Mouse (Mus musculus): Measurements from ENCODE around the gene Olfr1234. TPM values are rescaled to one million over a fixed set of nuclear protein-coding genes. Genes with fewer than 3 reads are reported as not detected.

The Olfr1234 gene
- not detected for total RNA-seq (2021)
- long read RNA-seq, experiment 1: 0 reads
- long read RNA-seq, experiment 2: 0 reads

DNA sequence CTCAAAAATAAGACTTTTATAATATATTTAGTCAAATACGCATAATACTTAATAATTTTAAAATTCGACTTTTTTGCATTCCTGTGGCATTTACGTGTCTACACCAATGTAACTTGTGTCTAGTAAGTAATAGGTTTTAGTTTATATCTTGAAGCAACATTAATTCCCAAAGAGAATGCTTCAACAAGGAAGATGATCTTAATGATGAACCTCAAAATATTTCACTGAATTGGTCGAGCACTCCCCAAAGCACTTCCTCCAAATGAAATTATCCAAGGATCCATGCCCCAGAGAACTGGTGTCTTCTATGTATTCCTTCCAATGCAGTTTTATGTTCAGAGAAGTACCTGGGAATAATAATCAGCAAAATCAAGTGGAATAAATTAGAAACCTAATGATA is at the start of gene Olfr1234:
Gene Olfr1234 (minus strand): TSS at position 101 of the 400 bp plus-strand sequence.
- intact Hi-C loops (cut with DNase I; ENCODE audit: low total_unique reads): no loop called here
- no peak for DNase-seq

DNA sequence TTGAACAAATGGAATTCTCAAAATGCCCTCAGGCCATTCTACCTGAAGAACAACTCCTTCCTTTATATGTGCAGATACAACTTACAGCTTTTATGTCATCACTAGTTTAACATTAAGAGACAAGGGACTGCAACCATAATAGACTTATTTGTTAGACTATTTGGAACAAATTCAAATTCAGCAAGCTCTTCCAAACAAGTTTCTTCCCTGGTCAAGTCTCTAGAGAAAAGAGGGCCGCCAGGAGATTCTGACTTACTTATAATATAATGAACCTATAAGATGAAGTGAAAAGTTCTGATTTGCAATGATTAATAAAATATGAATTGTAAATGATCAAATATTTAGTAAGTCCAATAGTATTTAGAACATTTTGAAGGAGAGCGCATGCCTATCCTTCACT is 44.9 kb upstream of the Olfr1234 start, which contains the start of gene Olfr1238:
Gene Olfr1238 (minus strand): TSS at position 101 of the 400 bp plus-strand sequence.
- intact Hi-C loops (cut with DNase I; ENCODE audit: low total_unique reads): no loop called here
- no peak for DNase-seq

DNA sequence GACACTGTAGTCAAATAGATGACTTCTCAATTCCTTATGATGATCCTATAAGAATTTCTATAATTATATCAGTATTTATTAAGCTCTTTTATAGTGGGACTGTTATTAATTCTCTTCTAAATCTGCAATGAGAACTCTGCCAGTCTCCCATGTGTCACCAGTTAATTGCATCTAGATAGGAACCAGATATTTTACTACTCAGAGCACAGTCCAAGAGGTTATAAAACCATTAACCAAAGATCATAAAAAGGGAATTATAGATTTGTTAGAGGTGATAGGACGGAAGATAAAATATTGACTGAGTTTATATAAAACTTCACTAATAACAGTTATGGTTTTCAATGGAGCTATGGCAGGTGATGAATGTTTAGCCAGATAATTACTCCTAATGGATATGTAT is 36.2 kb upstream of the Olfr1234 start:
- intact Hi-C loops (cut with DNase I; ENCODE audit: low total_unique reads): no loop called here
- DNase-seq: no peak

DNA sequence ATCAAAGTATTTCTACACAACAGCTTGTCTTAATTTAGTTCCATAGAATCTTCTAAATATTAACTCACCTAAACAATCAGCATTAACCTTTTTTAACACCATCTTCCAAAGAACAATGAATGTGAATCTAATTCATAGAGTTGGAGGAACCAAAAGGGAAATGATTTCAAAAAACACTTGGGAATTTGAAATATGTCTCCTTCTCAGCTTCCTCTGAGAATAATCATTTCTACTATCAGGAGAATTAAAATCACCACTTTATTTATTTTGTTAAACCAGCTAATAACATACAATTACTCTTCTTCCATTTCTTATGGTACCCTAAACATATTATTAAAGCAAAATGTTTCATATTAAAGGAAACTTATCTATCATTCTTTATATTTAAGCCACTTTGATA is 22.4 kb downstream of the Olfr1234 start, which contains the start of gene Olfr1233:
Gene Olfr1233 (minus strand): TSS at position 101 of the 400 bp plus-strand sequence.
- DNase-seq: no peak
- intact Hi-C loops (cut with DNase I; ENCODE audit: low total_unique reads): no loop called here

DNA sequence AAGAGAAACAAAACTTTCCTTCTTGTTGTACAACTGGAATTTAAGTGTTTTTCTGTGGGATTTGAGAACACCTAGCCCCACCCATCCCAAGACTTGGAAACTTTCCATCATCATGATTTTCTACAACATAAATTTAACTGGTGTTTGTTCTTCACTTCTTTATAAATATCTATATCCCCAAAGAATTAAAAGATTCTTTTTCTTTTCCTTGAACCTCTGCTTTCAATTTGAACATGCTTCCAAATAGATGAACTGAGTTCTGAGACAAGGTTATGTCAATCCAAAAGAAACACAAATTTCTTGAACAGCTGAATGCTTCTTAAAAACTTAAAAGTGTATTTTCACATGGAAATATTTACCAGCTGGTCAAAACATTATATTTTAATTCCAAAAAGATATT is 35.1 kb downstream of the Olfr1234 start, which contains the start of gene Olfr1232:
Gene Olfr1232 (minus strand): TSS at position 101 of the 400 bp plus-strand sequence.
- DNase-seq: no peak

More for the DNA sequence above, 35.1 kb downstream of the Olfr1234 start, which contains the start of gene Olfr1232:
- intact Hi-C loops (cut with DNase I; ENCODE audit: low total_unique reads): no loop called here

Other genes starting within 250 kb of the Olfr1234 start
- not detected for gene Olfr1221, start 247.6 kb downstream of the Olfr1234 start, total RNA-seq (2021)
- not detected for gene Olfr1222, start 231.8 kb downstream of the Olfr1234 start, total RNA-seq (2021)
- gene Olfr1223, start 213.3 kb downstream of the Olfr1234 start, total RNA-seq (2021): not detected
- not detected for gene Olfr1224-ps1, start 200.8 kb downstream of the Olfr1234 start, total RNA-seq (2021)
- gene Olfr1225, start 190.2 kb downstream of the Olfr1234 start, total RNA-seq (2021): not detected
- gene Olfr1226, start 164.8 kb downstream of the Olfr1234 start, total RNA-seq (2021): not detected
- gene Olfr1228, start 110.8 kb downstream of the Olfr1234 start, total RNA-seq (2021): not detected
- gene Olfr1229, start 76.9 kb downstream of the Olfr1234 start, total RNA-seq (2021): not detected
- gene Olfr1230, start 67.6 kb downstream of the Olfr1234 start, total RNA-seq (2021): not detected
- gene Olfr1231, start 57.8 kb downstream of the Olfr1234 start, total RNA-seq (2021): not detected
- gene Olfr1232, start 35.2 kb downstream of the Olfr1234 start, total RNA-seq (2021): not detected
- not detected for gene Olfr1233, start 22.5 kb downstream of the Olfr1234 start, total RNA-seq (2021)
- not detected for gene Olfr1238, start 44.8 kb upstream of the Olfr1234 start, total RNA-seq (2021)
- gene Olfr1239, start 55.5 kb upstream of the Olfr1234 start, total RNA-seq (2021): not detected
- not detected for gene Olfr1240, start 78.1 kb upstream of the Olfr1234 start, total RNA-seq (2021)
- not detected for gene Olfr1241, start 122.3 kb upstream of the Olfr1234 start, total RNA-seq (2021)
- gene Olfr1242, start 133.5 kb upstream of the Olfr1234 start, total RNA-seq (2021): not detected
- gene Olfr1243, start 166.6 kb upstream of the Olfr1234 start, total RNA-seq (2021): not detected
- not detected for gene Olfr1245, start 213.6 kb upstream of the Olfr1234 start, total RNA-seq (2021)
- gene Olfr1246, start 228.3 kb upstream of the Olfr1234 start, total RNA-seq (2021): not detected
- gene Olfr1247, start 249.3 kb upstream of the Olfr1234 start, total RNA-seq (2021): not detected

All from gastrocnemius, postnatal 14 days (tissue).